Mouse (Mus musculus): ENCODE results near the gene Tmem256.
A peak's percentile ranks its signal among the peaks of the same experiment; 100 is the strongest.

Tmem256 gene

DNA sequence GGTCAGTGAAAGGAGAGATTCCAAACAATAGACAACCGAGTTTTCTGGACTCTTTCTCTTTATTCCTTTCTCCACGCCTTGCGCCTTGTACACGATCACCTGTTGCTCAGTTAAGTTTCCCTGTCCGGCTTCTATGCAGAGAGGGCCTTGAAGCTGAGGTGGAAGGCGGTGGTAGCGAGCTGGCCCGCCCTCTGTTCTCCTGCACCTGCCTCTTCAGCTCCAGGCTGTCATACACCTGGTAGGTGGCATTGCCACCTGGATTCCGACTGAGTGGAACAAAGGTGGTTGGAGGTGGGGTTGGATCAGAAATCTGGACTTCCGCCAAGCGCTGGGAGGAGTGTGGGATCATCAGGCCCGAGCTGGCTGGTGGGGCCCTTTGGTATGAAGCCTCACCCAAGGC, 21.8 kb upstream of the Tmem256 start:
- no peak for DNase-seq

GRCm38 (mm10) chr11:69818365-69818764, 19.9 kb upstream of the Tmem256 start, which contains the start of gene Spem2:
Spem2 (minus strand) TSS chr11:69818465.
- DNase-seq: no peak

DNA sequence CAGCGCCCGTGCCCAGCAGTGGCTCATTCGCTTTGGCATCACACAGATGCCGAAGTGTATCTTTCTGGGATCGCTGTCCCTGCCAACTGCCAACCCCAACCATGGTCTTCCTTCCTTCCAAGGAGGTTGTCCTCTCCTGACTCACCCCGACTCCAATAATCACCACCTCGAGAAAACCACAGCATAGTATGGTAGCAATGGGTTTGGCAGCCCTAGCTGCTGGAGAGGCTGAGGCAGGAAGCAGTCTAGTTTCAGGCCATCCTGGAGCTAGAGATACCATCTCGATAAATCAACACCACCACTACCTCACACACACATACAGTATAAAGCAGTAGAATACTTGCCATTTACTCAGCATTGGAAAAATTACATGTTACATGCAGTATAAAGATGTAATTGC, 19.4 kb upstream of the Tmem256 start:
- no peak for DNase-seq

- DNase-seq: no peak
These were observed 16.2 kb upstream of the Tmem256 start, which contains the start of gene Spem1 for GRCm38 (mm10) chr11:69822080-69822479. Spem1 (minus strand) TSS chr11:69822180.

DNA sequence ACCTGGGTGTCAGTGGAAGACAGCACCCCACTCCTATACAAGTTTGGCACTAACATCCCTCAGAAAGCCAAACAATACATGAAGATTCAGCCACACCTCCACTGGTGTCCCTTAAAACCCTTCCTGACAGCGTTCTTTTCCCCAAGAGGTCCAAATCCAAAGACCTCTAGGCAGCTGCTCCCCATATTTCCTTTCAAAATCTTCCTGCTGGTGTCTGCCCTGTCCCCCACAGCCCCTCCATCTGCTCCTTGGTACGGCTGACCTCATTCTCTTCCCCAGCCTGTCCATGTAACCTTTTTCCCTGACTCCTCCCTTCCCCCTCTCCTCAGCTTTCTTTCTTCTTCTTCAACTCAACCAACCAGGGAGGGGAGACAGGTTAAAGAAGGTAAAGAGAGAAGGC, 14.9 kb upstream of the Tmem256 start:
- DNase-seq: no peak

DNA sequence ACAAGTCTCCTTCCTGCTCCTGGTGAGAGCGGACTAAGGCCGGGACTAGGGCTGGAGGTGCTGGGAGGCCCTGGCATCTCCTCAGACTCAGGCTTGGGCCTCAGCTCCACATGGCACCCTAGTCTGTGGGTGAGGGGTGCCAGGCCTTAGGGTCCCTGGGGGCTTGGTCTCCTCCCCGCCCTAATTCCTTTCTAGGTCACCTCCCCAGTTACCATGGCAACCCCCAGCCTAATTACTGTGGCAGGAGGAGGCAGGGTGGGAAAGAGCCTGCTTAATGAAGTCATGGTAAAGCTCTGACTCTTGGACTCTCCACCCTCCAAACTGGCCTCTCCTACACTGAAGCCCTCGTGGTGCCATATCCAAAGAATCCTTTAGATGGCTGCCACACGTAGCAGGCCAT, 9.5 kb upstream of the Tmem256 start:
- no peak for DNase-seq

DNA sequence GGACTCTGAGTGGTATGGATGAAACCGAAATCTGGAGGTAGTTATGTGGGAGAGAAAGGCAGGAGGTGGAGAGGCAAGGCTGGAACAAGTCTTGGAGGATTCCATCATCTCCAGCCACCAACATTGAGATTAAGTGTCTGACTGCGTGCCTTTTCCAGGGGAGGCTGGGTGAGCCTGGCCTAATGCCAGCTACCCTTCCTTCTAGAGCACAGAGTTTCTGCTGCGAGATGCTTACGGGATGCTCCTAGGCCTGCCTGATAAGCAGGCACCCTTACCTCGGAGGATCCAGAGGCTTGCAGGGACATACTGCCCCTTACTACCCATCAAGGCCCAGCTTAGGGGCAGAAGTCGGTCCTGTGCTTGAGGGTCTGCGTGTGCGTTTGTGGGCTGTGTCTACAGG, 4.8 kb upstream of the Tmem256 start:
- DNase-seq: no peak

GRCm38 (mm10) chr11:69834001-69834549, 4.2 kb upstream of the Tmem256 start:
- DNase-seq: peak; percentile 77

GRCm38 (mm10) chr11:69835326-69835965, 2.9 kb upstream of the Tmem256 start:
- no peak for DNase-seq

DNA sequence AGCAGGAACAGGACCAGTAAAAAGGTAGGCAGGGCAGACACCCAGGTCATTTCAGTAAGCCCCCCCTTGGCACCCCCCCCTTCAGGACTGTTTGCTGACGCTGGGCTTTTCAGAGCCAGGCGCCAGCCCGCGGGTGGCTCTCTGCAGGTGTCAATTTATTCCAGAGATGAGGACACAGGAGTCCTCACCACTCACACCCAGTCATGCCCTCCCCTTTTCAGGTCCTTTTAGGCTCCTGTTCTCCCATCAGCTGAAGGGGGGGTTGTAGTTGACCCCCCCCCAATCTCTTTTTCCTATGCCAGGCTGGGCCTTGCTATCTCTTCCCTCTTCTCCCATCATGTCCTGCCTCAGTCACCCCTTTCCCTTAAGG, 2.4 kb upstream of the Tmem256 start:
- DNase-seq: no peak

- peak; percentile 36 for DNase-seq
These were observed 1.4 kb upstream of the Tmem256 start for GRCm38 (mm10) chr11:69836703-69837576.

GRCm38 (mm10) chr11:69837604-69837951, 736 bp upstream of the Tmem256 start, which contains the start of gene Nlgn2:
Nlgn2 (minus strand) TSS chr11:69837784.
- DNase-seq: no peak

GRCm38 (mm10) chr11:69838714-69839104, 395 bp downstream of the Tmem256 start:
- peak; percentile 33 for DNase-seq

GRCm38 (mm10) chr11:69846198-69846680, 7.9 kb downstream of the Tmem256 start, which contains the start of gene Plscr3:
Plscr3 (plus strand) TSS chr11:69846376.
- DNase-seq: peak; percentile 95

DNA sequence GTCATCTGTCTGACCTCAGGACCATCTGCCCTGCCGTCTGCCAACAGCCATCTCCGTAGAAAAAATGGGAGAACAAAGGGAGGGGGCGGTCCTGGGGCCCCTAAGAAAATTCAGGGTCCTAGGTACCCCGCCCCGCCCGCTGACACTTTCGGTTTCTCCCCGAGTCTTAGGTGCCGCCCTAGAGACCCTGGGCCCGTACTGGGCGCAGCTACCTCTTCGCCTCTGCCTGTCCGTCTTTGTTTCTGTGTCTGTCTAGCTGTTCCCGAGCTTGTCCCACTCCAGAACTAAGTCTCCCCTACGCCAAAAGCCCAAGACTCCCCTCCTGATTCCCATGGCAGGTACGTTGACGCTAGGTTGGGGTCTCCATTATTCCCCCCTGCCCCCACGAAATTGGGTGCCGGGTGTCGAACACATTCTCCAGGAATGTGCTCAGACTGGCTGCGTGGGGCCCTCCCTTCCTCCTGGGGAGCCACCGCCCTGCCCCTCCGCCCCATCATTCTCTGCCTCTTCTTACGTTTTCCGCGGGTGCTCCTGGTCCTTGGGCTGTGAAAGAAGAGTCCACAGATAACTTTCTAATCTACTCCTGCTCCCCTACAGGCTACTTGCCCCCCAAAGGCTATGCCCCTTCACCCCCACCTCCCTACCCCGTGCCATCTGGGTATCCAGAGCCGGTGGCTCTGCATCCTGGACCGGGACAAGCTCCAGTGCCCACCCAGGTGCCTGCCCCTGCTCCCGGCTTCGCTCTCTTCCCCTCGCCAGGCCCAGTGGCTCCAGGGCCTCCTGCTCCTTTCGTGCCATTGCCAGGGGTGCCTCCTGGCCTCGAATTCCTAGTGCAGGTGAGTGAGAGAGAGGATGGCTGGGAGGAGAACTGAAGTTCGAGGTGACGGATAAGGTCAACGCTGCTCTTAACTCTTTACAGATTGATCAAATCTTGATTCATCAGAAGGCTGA, 8.7 kb downstream of the Tmem256 start:
- peak; percentile 49 for DNase-seq

GRCm38 (mm10) chr11:69848021-69848420, 9.7 kb downstream of the Tmem256 start:
- no peak for DNase-seq

DNA sequence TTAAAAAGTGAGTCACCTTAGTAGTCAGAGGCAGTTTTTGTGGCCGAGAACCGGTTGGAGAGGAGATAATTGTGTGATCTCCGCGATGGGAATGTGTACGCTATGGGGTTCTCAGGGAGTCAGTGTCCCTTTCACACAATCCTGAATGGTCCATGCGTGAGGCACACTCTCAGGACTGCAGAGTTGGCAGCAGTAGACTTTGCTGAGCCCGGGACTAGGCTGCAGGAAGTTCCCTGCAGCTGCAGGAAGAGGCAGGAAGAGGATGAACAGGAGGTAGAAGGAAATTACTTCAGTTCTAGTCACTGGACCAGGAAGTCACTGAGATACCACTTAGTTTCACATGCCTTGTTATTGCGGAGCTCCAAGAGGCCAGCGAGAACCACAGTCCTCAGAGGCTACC, 10.8 kb downstream of the Tmem256 start:
- peak; percentile 18 for DNase-seq

GRCm38 (mm10) chr11:69849884-69850283, 11.6 kb downstream of the Tmem256 start:
- no peak for DNase-seq

DNA sequence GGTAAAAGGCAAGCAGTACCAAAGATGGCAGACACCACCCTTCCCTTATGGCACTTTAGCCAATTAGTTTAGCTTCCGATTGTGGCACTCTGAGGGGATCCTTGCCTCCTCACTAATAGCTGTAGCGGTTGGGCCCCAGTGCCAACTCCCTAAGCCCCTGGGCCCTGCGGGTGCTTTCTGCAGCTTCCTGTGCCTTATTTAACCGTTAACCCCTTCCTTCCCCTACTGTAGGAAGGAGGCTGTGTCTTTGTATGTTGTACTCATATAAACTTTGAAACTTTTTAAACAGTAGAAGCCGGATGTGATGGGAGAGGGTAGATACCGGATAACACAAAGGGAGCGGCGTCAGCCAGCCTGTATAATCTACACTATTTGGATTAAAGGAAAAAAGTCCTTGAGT, 12.4 kb downstream of the Tmem256 start:
- DNase-seq: peak; percentile 67

GRCm38 (mm10) chr11:69853994-69854393, 15.7 kb downstream of the Tmem256 start:
- peak; percentile 33 for DNase-seq

DNA sequence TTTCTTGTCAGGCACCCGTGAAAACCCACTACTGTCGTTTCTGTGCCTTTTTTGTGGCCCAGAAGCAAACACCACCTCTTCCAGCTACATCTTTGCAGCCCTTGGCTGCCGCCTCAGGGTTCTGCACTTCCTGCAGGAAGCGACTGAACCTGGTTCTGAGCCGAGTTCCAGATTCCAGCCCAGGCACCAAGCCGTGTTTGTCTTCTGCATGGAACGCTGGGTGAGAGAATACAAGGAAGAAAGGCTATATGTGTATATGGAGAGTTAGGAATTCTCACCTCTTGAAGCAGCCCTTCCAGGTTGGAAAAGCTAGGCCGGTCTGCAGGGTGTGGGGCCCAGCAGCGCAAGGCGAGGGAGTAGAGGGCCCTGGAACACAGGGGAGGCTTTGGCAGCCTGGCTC, 16.4 kb downstream of the Tmem256 start:
- DNase-seq: no peak

DNA sequence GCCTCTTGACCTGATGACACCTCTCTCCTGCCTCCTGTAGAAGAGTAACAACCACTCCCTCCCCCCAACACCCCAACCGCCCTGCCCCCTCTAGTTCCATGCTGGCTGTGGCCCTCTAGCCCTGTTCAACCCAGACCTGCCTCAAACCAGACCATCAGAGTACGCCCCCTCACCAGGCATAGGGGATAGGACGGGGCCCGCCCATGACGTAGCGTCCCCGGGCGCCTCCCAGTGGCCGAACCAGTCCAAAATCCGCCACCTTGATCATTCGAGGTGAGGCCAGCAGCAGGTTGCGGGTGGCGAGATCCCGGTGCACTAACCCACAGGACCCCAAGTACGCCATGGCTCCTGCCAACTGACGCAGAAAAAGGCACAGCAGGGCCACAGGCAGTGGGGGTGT, 17.0 kb downstream of the Tmem256 start:
- peak; percentile 78 for DNase-seq
